Mouse (Mus musculus) cerebellum, postnatal 36 days (tissue): ENCODE results near the gene Zfp445.
A peak's percentile ranks its signal among the peaks of the same experiment; 100 is the strongest.

ENCODE experiments used
- DNase-seq, 2 experiments: peaks; one replicate each; pipeline ENCODE4 v3.0.0; 2021 to 2022; ENCODE audit warnings: mixed read lengths in 2 of 2

The Zfp445 gene

DNA sequence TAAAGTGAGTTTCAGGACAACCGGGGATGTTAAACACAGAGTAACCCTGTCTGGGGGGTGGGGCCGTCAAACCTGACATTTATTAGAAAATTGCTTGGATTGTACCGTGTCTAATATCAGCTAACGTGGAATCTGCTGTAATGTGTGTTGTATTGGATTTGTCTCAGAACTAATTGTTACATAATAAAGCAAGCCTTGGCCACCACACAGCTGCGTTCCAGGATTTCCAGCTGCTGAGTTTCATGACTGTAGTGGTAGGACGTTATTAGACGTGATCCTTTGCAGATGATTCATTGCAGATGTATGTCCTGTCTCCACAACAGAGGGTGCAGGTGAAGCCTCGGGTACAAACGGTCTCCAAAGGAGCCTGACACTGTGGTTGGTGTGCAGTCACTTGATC lies 29.7 kb downstream of the Zfp445 start:
- DNase-seq = no peak

DNA sequence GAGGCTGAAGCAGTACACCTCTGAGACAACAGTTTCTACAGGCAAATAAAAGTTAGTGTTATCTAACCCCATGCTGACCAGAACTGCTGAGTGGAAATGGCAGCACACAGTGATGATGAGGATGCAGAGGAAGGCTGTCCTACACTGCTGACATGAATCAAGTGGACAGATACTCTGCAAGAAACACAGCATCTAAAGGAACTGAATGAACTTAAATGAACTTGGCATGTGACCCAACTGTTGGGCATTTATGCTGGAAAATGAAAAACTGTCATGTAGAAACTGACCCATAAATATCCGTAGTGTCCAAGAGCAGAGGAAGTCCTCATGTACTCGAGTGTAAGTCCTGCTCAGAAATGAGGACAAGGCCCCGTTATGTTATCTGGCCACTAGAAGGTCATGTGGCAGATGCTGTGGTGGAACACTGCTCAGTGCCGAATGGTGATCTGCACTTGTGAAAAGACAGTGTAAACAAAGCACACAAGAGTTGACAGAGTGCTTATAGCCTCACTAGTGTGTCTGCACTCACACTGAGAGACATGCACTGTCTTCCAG lies 35.9 kb downstream of the Zfp445 start:
- no peak for DNase-seq

DNA sequence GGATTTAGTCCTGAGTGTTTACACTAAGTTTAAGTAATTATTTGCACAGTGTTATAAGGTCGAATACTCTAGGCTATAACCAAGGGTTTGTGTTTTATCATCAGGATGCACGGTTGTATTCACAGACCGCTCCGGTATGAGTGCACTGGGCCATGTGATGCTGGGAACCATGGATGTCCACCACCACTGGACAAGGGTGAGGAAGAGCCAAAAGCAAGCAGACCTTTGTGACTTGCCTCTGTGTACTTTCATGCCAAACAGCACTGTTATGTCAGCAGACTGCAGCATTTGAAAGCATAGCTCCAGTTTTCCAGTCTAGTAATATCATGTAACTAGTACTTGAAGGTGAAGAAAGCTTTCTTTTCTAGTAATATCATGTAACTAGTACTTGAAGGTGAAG lies 39.1 kb downstream of the Zfp445 start:
- DNase-seq = no peak

DNA sequence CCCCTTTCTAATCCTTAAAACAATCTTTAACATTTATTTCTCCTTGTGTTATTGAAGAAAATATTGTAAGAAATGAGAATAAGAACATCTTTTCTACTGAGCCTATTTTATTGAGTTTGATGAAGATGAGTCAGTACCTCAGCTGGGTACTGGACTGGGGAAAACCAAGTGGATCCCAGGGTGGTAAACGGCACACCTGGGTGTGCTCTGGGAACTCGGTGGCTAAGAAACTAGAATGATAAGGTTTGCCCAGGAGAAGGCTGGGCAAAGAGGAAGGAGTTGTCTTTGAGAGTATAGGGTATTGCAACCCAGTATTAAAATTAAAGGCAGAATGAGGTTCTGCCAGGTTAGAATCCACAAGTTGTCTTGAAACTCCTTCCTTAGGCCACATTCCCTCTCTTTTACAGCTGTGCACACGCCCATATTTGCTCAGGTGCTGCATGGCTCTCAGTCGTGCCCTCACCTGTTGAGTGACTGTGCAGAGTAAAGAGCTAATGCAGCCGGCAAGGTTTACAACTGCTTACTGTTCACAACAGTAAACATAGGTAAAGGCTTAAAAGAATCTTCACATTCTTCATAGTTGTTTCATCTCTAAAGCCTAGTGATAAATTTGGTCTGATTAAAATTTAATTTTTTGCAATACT lies 42.3 kb downstream of the Zfp445 start:
- no peak for DNase-seq

DNA sequence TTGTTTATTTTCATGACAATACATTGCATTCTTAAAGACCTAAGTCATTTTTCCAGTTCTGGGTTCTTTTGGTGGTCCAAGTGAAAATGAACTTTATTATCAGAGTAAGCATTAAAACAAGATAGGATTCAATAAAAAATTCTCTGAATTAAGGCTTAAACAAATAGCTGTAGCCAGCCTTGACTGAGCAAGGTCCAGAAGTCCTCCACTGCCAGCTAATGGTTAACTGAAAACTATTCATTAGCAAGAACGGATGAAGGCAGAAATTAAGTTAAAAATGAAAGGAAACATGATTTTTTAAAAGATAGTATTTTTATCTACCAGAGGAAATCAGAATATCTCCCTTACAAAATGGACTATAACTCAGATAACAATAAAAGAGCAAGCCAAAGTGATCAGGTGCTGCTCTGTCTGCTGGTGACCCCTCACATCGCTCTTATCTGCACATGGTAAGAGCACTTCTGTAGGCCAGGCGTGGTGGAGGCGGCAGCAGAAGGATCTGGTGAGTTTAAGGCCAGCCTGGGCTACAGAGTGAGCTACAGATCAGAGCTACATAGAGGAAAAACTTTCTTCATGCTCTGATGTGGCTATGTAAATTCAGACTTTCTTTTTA lies 50.5 kb downstream of the Zfp445 start:
- no peak for DNase-seq

DNA sequence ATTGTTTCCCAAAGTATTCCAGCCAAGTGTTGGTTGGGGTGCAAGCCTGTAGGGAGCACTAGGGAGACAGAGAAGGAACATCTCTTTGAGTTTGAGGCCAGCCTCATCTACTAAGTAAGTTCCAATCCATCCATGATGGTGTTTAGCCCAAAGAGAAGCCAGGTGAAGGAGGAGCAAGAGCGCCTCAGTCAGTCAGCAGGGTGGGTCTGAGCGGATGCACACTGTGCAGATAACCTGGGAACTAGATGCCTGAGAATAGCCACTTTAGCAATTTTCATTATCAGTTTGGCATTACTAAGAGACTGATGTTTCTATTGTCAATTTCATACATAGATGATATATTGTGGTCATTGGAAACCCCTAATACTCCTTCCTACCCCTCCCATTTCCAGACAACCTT lies 51.0 kb downstream of the Zfp445 start:
- no peak for DNase-seq

GRCm38 (mm10) chr9:122812386-122812785 lies 53.4 kb downstream of the Zfp445 start:
- peak; percentile 38 to 39 for DNase-seq

- no peak for DNase-seq
Observed at GRCm38 (mm10) chr9:122810212-122810611, 55.6 kb downstream of the Zfp445 start.

DNA sequence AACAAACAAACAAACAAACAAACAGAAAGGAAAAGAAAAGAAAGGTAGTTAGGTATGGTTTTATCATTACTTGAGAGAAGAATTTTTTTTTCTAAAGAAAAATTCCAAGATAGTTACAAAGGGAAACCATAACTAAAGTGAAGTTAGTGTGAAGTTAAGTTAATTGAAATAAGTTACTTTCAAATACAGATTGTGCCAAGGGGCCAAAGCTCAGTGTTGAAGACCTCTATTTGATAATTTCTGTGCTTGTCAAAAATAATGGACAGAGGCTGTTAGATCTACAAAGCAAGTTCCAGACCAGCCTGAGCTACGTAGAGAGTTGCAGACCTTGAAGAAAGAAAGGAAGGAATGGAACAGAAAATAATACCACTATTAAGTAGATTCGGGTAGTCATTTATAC lies 58.6 kb downstream of the Zfp445 start:
- DNase-seq = no peak

DNA sequence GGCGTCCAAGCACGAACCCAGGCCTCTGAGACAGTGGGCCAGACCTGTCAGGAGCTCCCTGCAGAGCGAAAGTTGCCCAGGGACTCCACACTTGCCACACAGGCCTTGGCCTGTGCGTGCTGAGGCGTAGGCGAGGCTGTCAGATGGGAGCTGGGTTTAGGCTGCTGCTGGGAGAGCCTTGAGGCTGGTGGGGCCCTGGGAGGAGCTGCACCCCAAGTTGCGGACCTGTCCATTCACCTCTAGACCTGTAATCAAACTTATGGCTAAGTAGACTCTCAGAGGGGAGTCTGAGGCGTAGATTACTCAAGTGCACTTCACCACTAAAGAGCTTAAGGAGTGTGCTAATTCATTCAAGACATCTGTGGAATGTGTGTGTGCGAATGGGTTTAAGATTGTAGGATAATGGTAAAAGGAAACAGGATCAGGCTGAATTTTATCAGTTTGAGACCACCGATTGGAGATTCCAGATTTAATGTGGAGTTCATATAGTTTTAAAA lies 59.9 kb downstream of the Zfp445 start:
- DNase-seq = no peak

GRCm38 (mm10) chr9:122805053-122805844 lies 60.6 kb downstream of the Zfp445 start, which contains the start of gene Tcaim:
Tcaim (plus strand) TSS chr9:122805539.
- DNase-seq = peak; percentile 90 to 94
